Mouse (Mus musculus) lung, postnatal 0 days (tissue): ENCODE data around the gene Nkap. TPM values are rescaled to one million over a fixed set of nuclear protein-coding genes. Genes with fewer than 3 reads are reported as not detected.

Experiments used
- ATAC-seq: fragments of 200-750 bp; cut with Nextera tagmentation; 2 replicates; pipeline ENCODE4 v1.8.0; 2017; ENCODE audit warnings: moderate library complexity
- DNase-seq: peaks from one replicate; pipeline ENCODE4 v3.0.0-alpha.2; 2016; ENCODE audit warnings: low spot score
- H3K27ac ChIP-seq: fragments of 300-500 bp; sonication (generic); 2 replicates; pipeline ENCODE4 v1.5.1; 2014; ENCODE audit warnings: antibody characterized with exemption, mild to moderate bottlenecking, low read length, mixed read lengths
- H3K27me3 ChIP-seq: fragments of 300-500 bp; sonication (generic); replicated peaks from 2 replicates; pipeline ENCODE4 v1.6.1; 2014; ENCODE audit warnings: low read length, mixed read lengths; ENCODE audit not compliant: insufficient read depth
- H3K36me3 ChIP-seq: fragments of 300-500 bp; sonication (generic); 2 replicates; pipeline ENCODE4 v1.6.1; 2014; ENCODE audit warnings: low read length, mixed read lengths; ENCODE audit not compliant: insufficient read depth
- H3K4me1 ChIP-seq: fragments of 300-500 bp; sonication (generic); 2 replicates; pipeline ENCODE4 v1.6.1; 2014; ENCODE audit warnings: antibody characterized with exemption, low read depth, low read length, mixed read lengths; ENCODE audit not compliant: insufficient read depth
- H3K4me2 ChIP-seq: fragments of 300-500 bp; sonication (generic); replicated peaks from 2 replicates; pipeline ENCODE4 v1.6.1; 2014; ENCODE audit warnings: low read depth, mild to moderate bottlenecking, low read length, moderate library complexity, mixed read lengths
- H3K4me3 ChIP-seq: fragments of 300-500 bp; sonication (generic); 2 replicates; pipeline ENCODE4 v1.5.1; 2014; ENCODE audit warnings: low read depth, low read length
- H3K9ac ChIP-seq: fragments of 300-500 bp; sonication (generic); replicated peaks from 2 replicates; pipeline ENCODE4 v1.6.1; 2014; ENCODE audit warnings: low read depth, mild to moderate bottlenecking
- H3K9me3 ChIP-seq: fragments of 300-500 bp; sonication (generic); 2 replicates; pipeline ENCODE4 v1.6.1; 2016; ENCODE audit warnings: low read length, mixed read lengths
- CTCF ChIP-seq: IDR thresholded peaks from 2 replicates; pipeline ENCODE4 v1.5.1; 2016; ENCODE audit warnings: antibody characterized with exemption, mild to moderate bottlenecking
- EP300 ChIP-seq: IDR thresholded peaks from 2 replicates; pipeline ENCODE4 v1.6.1; 2016; ENCODE audit warnings: antibody characterized with exemption, mild to moderate bottlenecking, control low read depth
- WGBS: fragments of 180-500 bp; shearing (Covaris S2); extraction: QIAGEN DNeasy Blood & Tissue Kit; methylation state at CpG from one replicate; pipeline ENCODE4 v1.1.7; 2014; 5-methylcytosine and 5-hydroxymethylcytosine counted together
- polyA plus RNA-seq: library from polyadenylated mRNA; unstranded; fragments of >200 nt; fragmentation: Nextera tagmentation; extraction: Ambion mirVana; gene quantifications from 2 replicates; pipeline ENCODE4 v1.2.1, GENCODE M21; 2015

Nkap gene
- polyA plus RNA-seq, 1 experiment from 2014 or later = 11.3 TPM

DNA sequence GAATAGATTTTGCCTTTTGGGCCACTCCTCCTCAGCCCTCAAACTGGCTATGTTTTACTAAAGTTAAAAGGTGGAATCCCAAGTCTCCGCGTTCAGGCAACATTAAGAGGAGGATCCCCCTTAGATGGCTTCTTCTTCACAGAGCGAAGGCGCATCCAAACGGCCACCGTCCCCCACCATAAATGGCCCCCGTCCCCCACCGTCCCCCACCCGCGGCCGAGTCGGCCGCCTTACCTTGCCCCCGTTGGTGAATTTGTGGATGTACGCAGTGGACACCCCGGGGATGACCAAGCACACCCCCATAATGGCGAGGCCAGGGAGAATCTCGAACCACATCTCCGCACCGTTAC lies 64.1 kb downstream of the Nkap start:
- TF ChIP-seq EP300 = no peak
- TF ChIP-seq CTCF = no peak
- Histone ChIP-seq H3K36me3 (no peaks in the 10 kb centered on the region), H3K27me3 (no peaks in the 10 kb centered on the region), H3K4me3 (peak overlapping the region; percentile 52), H3K27ac (peak overlapping the region; percentile 32; the same call in 1 of the 2 replicates), H3K4me1 (no peaks in the 10 kb centered on the region), H3K4me2 (peak overlapping the region; percentile 61), H3K9me3 (no peaks in the 10 kb centered on the region), H3K9ac (peak overlapping the region; percentile 6; the same call in 1 of the 2 replicates)
- ATAC-seq (no peak; the same call in 1 of the 2 replicates), DNase-seq (no peak)
- 31% methylated on average over 18 of the region's 20 CpGs for WGBS

DNA sequence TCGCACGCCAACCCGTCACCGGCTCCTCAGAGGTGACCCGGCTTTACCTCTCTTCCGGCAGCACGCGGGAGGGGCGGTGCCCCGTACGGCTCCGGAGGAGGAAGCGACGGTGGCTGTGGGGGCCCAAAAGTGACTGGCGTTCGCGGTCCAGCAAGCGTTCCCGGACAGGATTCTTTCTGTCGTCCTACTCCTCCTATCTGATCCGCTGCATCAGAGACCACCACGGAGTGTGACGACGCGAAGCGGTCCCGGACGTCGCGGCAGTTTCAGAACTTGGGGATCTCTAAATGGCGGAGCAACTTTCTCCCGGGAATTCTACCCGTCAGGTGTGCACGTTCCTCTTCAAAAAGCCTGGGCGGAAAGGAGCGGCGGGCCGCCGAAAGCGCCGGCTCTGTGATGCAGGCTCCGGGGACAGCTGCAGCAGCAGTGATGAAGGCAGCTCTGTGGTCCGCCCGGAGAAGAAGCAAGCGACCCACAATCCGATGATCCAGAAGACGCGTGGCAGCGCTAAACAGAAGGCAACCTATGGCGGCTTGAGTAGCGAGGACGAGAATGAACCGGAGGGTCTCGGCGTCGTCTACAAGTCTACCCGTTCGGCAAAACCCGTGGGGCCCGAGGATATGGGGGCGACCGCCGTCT lies 64.6 kb downstream of the Nkap start, which contains the start of the genes Ndufa1 and Rnf113a1:
Gene Ndufa1, minus strand, starts transcription at position 59 of the 639 bp plus-strand sequence.
Gene Rnf113a1, plus strand, starts transcription at position 141 of the 639 bp plus-strand sequence.
- peak; percentile 82 for DNase-seq
- no peaks in the 10 kb centered on the region for H3K9me3 ChIP-seq
- H3K27me3 ChIP-seq = no peaks in the 10 kb centered on the region
- H3K27ac ChIP-seq = peak within 1 kb of the TSS; percentile 32; the same call in 1 of the 2 replicates
- peak within 1 kb of the TSS; percentile 23; the same call in 1 of the 2 replicates for H3K9ac ChIP-seq
- H3K4me1 ChIP-seq = no peaks in the 10 kb centered on the region
- peak within 1 kb of the TSS; percentile 61 for H3K4me2 ChIP-seq
- WGBS = 19% methylated on average over 63 of the region's 63 CpGs
- no peak for TF ChIP-seq EP300
- TF ChIP-seq CTCF = no peak
- H3K4me3 ChIP-seq = peak within 1 kb of the TSS; percentile 52
- peak; percentile 96 for ATAC-seq
- no peaks in the 10 kb centered on the region for H3K36me3 ChIP-seq

DNA sequence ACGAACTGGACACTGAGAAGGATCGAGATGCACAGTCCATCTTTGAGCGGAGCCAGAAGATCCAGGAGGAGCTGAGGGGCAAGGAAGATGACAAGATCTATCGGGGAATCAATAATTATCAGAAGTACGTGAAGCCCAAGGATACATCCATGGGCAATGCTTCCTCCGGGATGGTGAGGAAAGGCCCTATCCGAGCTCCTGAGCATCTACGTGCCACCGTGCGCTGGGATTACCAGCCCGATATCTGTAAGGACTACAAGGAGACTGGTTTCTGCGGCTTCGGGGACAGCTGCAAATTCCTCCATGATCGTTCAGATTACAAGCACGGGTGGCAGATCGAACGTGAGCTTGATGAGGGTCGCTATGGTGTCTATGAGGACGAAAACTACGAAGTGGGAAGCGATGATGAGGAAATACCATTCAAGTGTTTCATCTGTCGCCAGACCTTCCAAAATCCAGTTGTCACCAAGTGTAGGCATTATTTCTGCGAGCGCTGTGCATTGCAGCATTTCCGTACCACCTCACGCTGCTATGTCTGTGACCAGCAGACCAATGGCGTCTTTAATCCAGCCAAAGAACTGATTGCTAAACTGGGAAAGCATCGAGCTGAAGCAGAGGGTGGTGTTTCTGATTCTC lies 65.3 kb downstream of the Nkap start:
- DNase-seq (no peak), ATAC-seq (no peak)
- Histone ChIP-seq H3K9me3 (no peaks in the 10 kb centered on the region), H3K9ac (peak overlapping the region; percentile 23; the same call in 1 of the 2 replicates), H3K27me3 (no peaks in the 10 kb centered on the region), H3K4me1 (no peaks in the 10 kb centered on the region), H3K27ac (peak overlapping the region; percentile 32; the same call in 1 of the 2 replicates), H3K36me3 (no peaks in the 10 kb centered on the region), H3K4me3 (peak overlapping the region; percentile 52), H3K4me2 (peak overlapping the region; percentile 61)
- 17% methylated on average over 28 of the region's 28 CpGs for WGBS
- TF ChIP-seq CTCF = no peak
- TF ChIP-seq EP300 = no peak

DNA sequence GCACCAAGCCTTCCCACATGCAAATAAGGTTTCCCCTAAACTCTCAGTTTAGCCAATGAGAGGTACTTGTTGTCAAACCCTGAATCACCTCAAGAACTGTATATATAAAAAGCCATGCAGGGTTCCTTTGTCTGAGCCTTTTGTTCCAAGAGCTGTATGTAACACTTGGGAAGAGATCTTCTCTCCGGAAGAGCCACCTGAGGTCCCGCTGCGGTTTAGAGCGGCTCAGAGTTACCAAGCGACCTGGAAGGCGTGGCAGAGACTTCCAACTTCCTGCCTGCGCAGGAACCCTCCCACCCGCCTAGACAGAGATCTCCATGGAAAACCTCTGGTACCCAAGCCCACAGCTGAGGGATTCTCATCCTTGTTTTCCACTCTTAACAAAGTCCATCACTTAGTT lies 72.1 kb downstream of the Nkap start:
- no peak for DNase-seq
- Histone ChIP-seq H3K27me3 (no peaks in the 10 kb centered on the region), H3K9ac (no peak overlapping the region), H3K36me3 (no peaks in the 10 kb centered on the region), H3K4me3 (no peak overlapping the region), H3K4me2 (no peak overlapping the region), H3K9me3 (no peaks in the 10 kb centered on the region), H3K4me1 (no peaks in the 10 kb centered on the region), H3K27ac (no peak overlapping the region)
- no peak for TF ChIP-seq EP300
- TF ChIP-seq CTCF = no peak
- WGBS = 56% methylated on average over 8 of the region's 8 CpGs
- no peak for ATAC-seq

Other genes with a start within 250 kb of the Nkap start
- 0.97 and 1.0 TPM in 2 replicates for gene Nkrf, start 223.9 kb upstream of the Nkap start, polyA plus RNA-seq
- gene Sept6, start 135.0 kb upstream of the Nkap start, polyA plus RNA-seq = 4.8 and 6.4 TPM in 2 replicates
- not detected in 2 replicates for gene Sowahd, start 78.0 kb upstream of the Nkap start, polyA plus RNA-seq
- gene Rpl39, start 41.4 kb upstream of the Nkap start, polyA plus RNA-seq = 416 and 436 TPM in 2 replicates
- 10.8 and 11.7 TPM in 2 replicates for gene Upf3b, start 16.5 kb upstream of the Nkap start, polyA plus RNA-seq
- 2.1 and 3.2 TPM in 2 replicates for gene Akap14, start 42.0 kb downstream of the Nkap start, polyA plus RNA-seq
- gene Ndufa1, start 64.4 kb downstream of the Nkap start, polyA plus RNA-seq = 456 and 541 TPM in 2 replicates
- gene Rnf113a1, start 64.5 kb downstream of the Nkap start, polyA plus RNA-seq = 5.3 and 6.1 TPM in 2 replicates
- gene Gm9, start 84.2 kb downstream of the Nkap start, polyA plus RNA-seq = not detected in 2 replicates
- gene Rhox1, start 95.5 kb downstream of the Nkap start, polyA plus RNA-seq = not detected in 2 replicates
- gene Rhox2a, start 118.2 kb downstream of the Nkap start, polyA plus RNA-seq = not detected in 2 replicates
- gene Rhox3a, start 123.1 kb downstream of the Nkap start, polyA plus RNA-seq = not detected in 2 replicates
- not detected in 2 replicates for gene Rhox4a, start 138.5 kb downstream of the Nkap start, polyA plus RNA-seq